Comparison of ENCODE assay signal across 8 mouse cellular contexts in genomic region chr4:149773408-149774093, GRCm38 (mm10). TPM values are rescaled to one million over a fixed set of nuclear protein-coding genes. Genes with fewer than 3 reads are reported as not detected.
A peak's percentile ranks its signal among the peaks of the same experiment; 100 is the strongest.
DNase-seq lines count a peak whose midpoint lies in the region; ATAC-seq and TF ChIP-seq lines count a peak whose summit lies in the region.

No protein-coding gene starts in this region.

- peak overlapping the region; percentile 88 for H3K9ac ChIP-seq in ES-Bruce4 (ENCODE audit: low read depth, poor library complexity, severe bottlenecking)
- H3K9ac ChIP-seq in hindbrain, embryonic 11.5 days (ENCODE audit: low read depth, low read length), result peak overlapping the region; percentile 58
- peak overlapping the region; percentile 61 for H3K9ac ChIP-seq in liver, embryonic 15.5 days
- peak overlapping the region; percentile 63 for H3K9ac ChIP-seq in stomach, embryonic 15.5 days

- H3K4me1 ChIP-seq in ES-Bruce4 (ENCODE audit: control insufficient read depth, insufficient read depth, low read length), result no peaks in the 10 kb centered on the region
- no peaks in the 10 kb centered on the region for H3K4me1 ChIP-seq in hindbrain, embryonic 11.5 days (replicated peaks; ENCODE audit: control insufficient read depth, insufficient read depth, low read length)
- peaks cover 32% of the 10 kb centered on the region for H3K4me1 ChIP-seq in liver, embryonic 15.5 days (replicated peaks)
- H3K4me1 ChIP-seq in stomach, embryonic 15.5 days, result peaks cover 23% of the 10 kb centered on the region

- TF ChIP-seq EP300 in ES-Bruce4 (IDR thresholded peaks at IDR 0.05; ENCODE audit: insufficient read depth, low read depth, low read length), result no peak

- no peak for TF ChIP-seq POLR2A in ES-Bruce4 (IDR thresholded peaks at IDR 0.05; ENCODE audit: insufficient read depth, low read length)

- H3K27ac ChIP-seq in layer of hippocampus, adult 2 months, result peak overlapping the region; percentile 96
- H3K27ac ChIP-seq in ES-Bruce4 (ENCODE audit: insufficient read depth, low read length), result no peak overlapping the region
- H3K27ac ChIP-seq in hindbrain, embryonic 11.5 days (ENCODE audit: low read depth, low read length), result peak overlapping the region; percentile 88
- H3K27ac ChIP-seq in liver, embryonic 15.5 days (replicated peaks), result peak overlapping the region; percentile 61
- peak overlapping the region; percentile 53; the same call in 1 of the 2 replicates for H3K27ac ChIP-seq in stomach, embryonic 15.5 days

- no peak for TF ChIP-seq CTCF in layer of hippocampus, adult 2 months (conservative IDR thresholded peaks at IDR 0.05)
- no peak for TF ChIP-seq CTCF in ES-Bruce4 (IDR thresholded peaks at IDR 0.05; ENCODE audit: low read depth, low read length)

- peak overlapping the region; percentile 61 for H3K4me2 ChIP-seq in hindbrain, embryonic 11.5 days (replicated peaks; ENCODE audit: low read depth, low read length)
- H3K4me2 ChIP-seq in liver, embryonic 15.5 days, result peak overlapping the region; percentile 92
- H3K4me2 ChIP-seq in stomach, embryonic 15.5 days, result peak overlapping the region; percentile 99

- no peaks in the 10 kb centered on the region for H3K9me3 ChIP-seq in ES-Bruce4 (replicated peaks; ENCODE audit: control insufficient read depth, insufficient read depth, low read length, poor library complexity, severe bottlenecking)
- H3K9me3 ChIP-seq in hindbrain, embryonic 11.5 days (ENCODE audit: control insufficient read depth, low read length), result no peaks in the 10 kb centered on the region
- no peaks in the 10 kb centered on the region for H3K9me3 ChIP-seq in liver, embryonic 15.5 days (replicated peaks)
- H3K9me3 ChIP-seq in stomach, embryonic 15.5 days, result no peaks in the 10 kb centered on the region

- no peak for DNase-seq in layer of hippocampus, adult 2 months (ENCODE audit: low spot score in 2 of 2)
- no peak for DNase-seq in layer of hippocampus, adult 18-20 months (ENCODE audit: low spot score in 2 of 2)
- peak; percentile 55 for DNase-seq in embryo, embryonic 11 days
- peak; percentile 70 for DNase-seq in hindbrain, embryonic 11.5 days (ENCODE audit: low spot score)
- no peak for DNase-seq in thymus, postnatal 14 days

- under 1% methylated on average over 60 of the region's 65 CpGs for WGBS in hindbrain, embryonic 11.5 days
- WGBS in liver, embryonic 15.5 days (ENCODE audit: insufficient replicate concordance), result under 1% methylated on average over 65 of the region's 65 CpGs
- WGBS in stomach, embryonic 15.5 days, result under 1% methylated on average over 59 of the region's 65 CpGs

- no peaks in the 10 kb centered on the region for H3K36me3 ChIP-seq in ES-Bruce4 (ENCODE audit: control insufficient read depth, insufficient read depth, low read length, poor library complexity, severe bottlenecking)
- H3K36me3 ChIP-seq in hindbrain, embryonic 11.5 days (ENCODE audit: control insufficient read depth, insufficient read depth, low read length), result no peaks in the 10 kb centered on the region
- H3K36me3 ChIP-seq in liver, embryonic 15.5 days (replicated peaks), result no peaks in the 10 kb centered on the region
- no peaks in the 10 kb centered on the region for H3K36me3 ChIP-seq in stomach, embryonic 15.5 days

- H3K4me3 ChIP-seq in layer of hippocampus, adult 2 months, result peak overlapping the region; percentile 76
- H3K4me3 ChIP-seq in ES-Bruce4 (ENCODE audit: low read depth, low read length), result peak overlapping the region; percentile 79
- H3K4me3 ChIP-seq in hindbrain, embryonic 11.5 days (ENCODE audit: low read depth, low read length), result peak overlapping the region; percentile 48
- H3K4me3 ChIP-seq in liver, embryonic 15.5 days (replicated peaks), result peak overlapping the region; percentile 63
- H3K4me3 ChIP-seq in stomach, embryonic 15.5 days (replicated peaks), result peak overlapping the region; percentile 71

- peak; percentile 76 for ATAC-seq in hindbrain, embryonic 11.5 days (ENCODE audit: low FRiP score)
- peak; percentile 4 for ATAC-seq in liver, embryonic 15.5 days (ENCODE audit: insufficient read depth)
- peak; percentile 2; the same call in 1 of the 2 replicates for ATAC-seq in stomach, embryonic 15.5 days (ENCODE audit: insufficient read depth, low FRiP score, low read depth)

- H3K27me3 ChIP-seq in ES-Bruce4 (ENCODE audit: control insufficient read depth, insufficient read depth, low read length, poor library complexity, severe bottlenecking), result no peaks in the 10 kb centered on the region; the same call in 1 of the 2 replicates
- H3K27me3 ChIP-seq in hindbrain, embryonic 11.5 days (ENCODE audit: control insufficient read depth, insufficient read depth, low read length), result no peaks in the 10 kb centered on the region
- H3K27me3 ChIP-seq in liver, embryonic 15.5 days, result peaks cover 37% of the 10 kb centered on the region
- no peaks in the 10 kb centered on the region for H3K27me3 ChIP-seq in stomach, embryonic 15.5 days (replicated peaks)

RNA-seq across cellular contexts. Expression of gene Slc25a33, which starts 0.5 kb away (rescaled TPM):
- total RNA-seq in layer of hippocampus, adult 2 months (2021), result 10 to 100 TPM; 35.6 to 35.8 TPM
- 10 to 100 TPM; 31.4 to 34.2 TPM for total RNA-seq in layer of hippocampus, adult 18-20 months (2021)
- polyA plus RNA-seq in ES-Bruce4 (2011; ENCODE audit: insufficient read depth, insufficient read length, low read depth, missing spikeins), result 10.2 and 11.9 TPM in 2 replicates
- 22.0 and 23.6 TPM in 2 replicates for polyA plus RNA-seq in hindbrain, embryonic 11.5 days (2014; fragmentation: Nextera tagmentation; extraction: Ambion mirVana)
- polyA plus RNA-seq in liver, embryonic 15.5 days (2015; fragmentation: Nextera tagmentation; extraction: Ambion mirVana), result 10.6 and 11.6 TPM in 2 replicates
- 10.4 and 10.6 TPM in 2 replicates for polyA plus RNA-seq in stomach, embryonic 15.5 days (2015; fragmentation: Nextera tagmentation; extraction: Ambion mirVana)

RNA-seq across cellular contexts. Expression of gene Tmem201, which starts 35.7 kb away (rescaled TPM):
- 10 to 100 TPM; 69.7 to 78.3 TPM for total RNA-seq in layer of hippocampus, adult 2 months (2021)
- total RNA-seq in layer of hippocampus, adult 18-20 months (2021), result 10 to 100 TPM; 68.1 to 73.2 TPM
- polyA plus RNA-seq in ES-Bruce4 (2011; ENCODE audit: insufficient read depth, insufficient read length, low read depth, missing spikeins), result 29.9 and 33.9 TPM in 2 replicates
- 17.9 and 19.3 TPM in 2 replicates for polyA plus RNA-seq in hindbrain, embryonic 11.5 days (2014; fragmentation: Nextera tagmentation; extraction: Ambion mirVana)
- polyA plus RNA-seq in liver, embryonic 15.5 days (2015; fragmentation: Nextera tagmentation; extraction: Ambion mirVana), result 6.6 and 6.8 TPM in 2 replicates
- polyA plus RNA-seq in stomach, embryonic 15.5 days (2015; fragmentation: Nextera tagmentation; extraction: Ambion mirVana), result 24.0 and 26.8 TPM in 2 replicates

Comparison
In these comparisons a context has a peak if more than half of its experiments do, and no peak if none do; other contexts are left out.
1. DNase-seq: peak in embryo, embryonic 11 days (single experiment) and hindbrain, embryonic 11.5 days (single experiment); none in layer of hippocampus, adult 2 months (0 of 2), layer of hippocampus, adult 18-20 months (0 of 2) and thymus, postnatal 14 days (single experiment).
2. ATAC-seq: peak in every context shown above with its lines; median percentile 76 in hindbrain, embryonic 11.5 days; 4 in liver, embryonic 15.5 days; 2 in stomach, embryonic 15.5 days.
3. Peak in every context shown above with its lines, with median percentiles within 50 percentile points of each other: H3K4me3 ChIP-seq, H3K9ac ChIP-seq and H3K4me2 ChIP-seq.